In the genomic region with DNA sequence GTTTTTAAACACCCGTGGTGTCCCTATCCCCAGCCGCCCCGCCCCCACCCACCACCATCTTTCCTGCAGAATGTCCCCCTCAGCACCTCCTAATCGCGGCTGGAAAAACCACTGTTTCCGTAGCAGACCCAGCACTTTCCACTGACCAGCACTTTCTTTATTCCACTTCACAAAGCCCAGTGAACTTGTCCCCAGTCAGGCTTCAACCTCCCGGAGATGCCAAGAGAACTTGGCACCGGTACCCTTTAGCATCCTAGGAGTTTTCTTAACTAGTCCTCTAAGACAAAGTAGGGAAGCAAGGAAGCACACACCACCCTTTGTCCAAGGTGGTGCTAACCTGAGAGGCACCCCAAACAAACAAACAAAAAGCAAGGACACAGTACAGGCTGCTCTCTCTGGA, we compare ENCODE assay signal across 8 mouse cellular contexts. TPM values are rescaled to one million over a fixed set of nuclear protein-coding genes. Genes with fewer than 3 reads are reported as not detected.
DNase-seq lines count a peak whose midpoint lies in the region; ATAC-seq and TF ChIP-seq lines count a peak whose summit lies in the region.

No protein-coding gene starts in this region.

- H3K27ac ChIP-seq in intestine, postnatal 0 days (ENCODE audit: low read depth, low read length) = peak overlapping the region; percentile 100

- peak overlapping the region; percentile 98 for H3K4me3 ChIP-seq in megakaryocyte, embryonic 14.5 days (replicated peaks)
- H3K4me3 ChIP-seq in intestine, postnatal 0 days (ENCODE audit: low read depth, low read length) = peak overlapping the region; percentile 80
- H3K4me3 ChIP-seq in myocyte = peak overlapping the region; percentile 98

- 2% methylated on average over 8 of the region's 8 CpGs for WGBS in intestine, postnatal 0 days

- H3K4me1 ChIP-seq in megakaryocyte, embryonic 14.5 days = peaks cover 55% of the 10 kb centered on the region
- 0 out of 2 replicates have a peak, but pooled peaks cover 4% of the 10 kb centered on the region for H3K4me1 ChIP-seq in intestine, postnatal 0 days (replicated peaks; ENCODE audit: control insufficient read depth, insufficient read depth, low read length)

- DNase-seq in cerebellum, postnatal 10 days = peak; percentile 61 to 65
- DNase-seq in heart, adult 18-20 months = peak; percentile 63 to 78
- DNase-seq in liver = peak; percentile 23
- DNase-seq in ovary, adult 18-20 months (ENCODE audit: low spot score) = no peak

- no peaks in the 10 kb centered on the region for H3K27me3 ChIP-seq in megakaryocyte, embryonic 14.5 days (replicated peaks)
- no peaks in the 10 kb centered on the region for H3K27me3 ChIP-seq in intestine, postnatal 0 days (replicated peaks; ENCODE audit: control insufficient read depth, insufficient read depth, low read length)
- no peaks in the 10 kb centered on the region for H3K27me3 ChIP-seq in myocyte (ENCODE audit: control insufficient read depth, insufficient read depth, insufficient read length)

- no peaks in the 10 kb centered on the region for H3K9me3 ChIP-seq in megakaryocyte, embryonic 14.5 days
- no peaks in the 10 kb centered on the region for H3K9me3 ChIP-seq in intestine, postnatal 0 days (ENCODE audit: control insufficient read depth)

- peak overlapping the region; percentile 67 for H3K9ac ChIP-seq in intestine, postnatal 0 days (ENCODE audit: low read depth, low read length)

- TF ChIP-seq POLR2A in myocyte (IDR thresholded peaks at IDR 0.05; ENCODE audit: insufficient read length, low read depth) = no peak

- H3K4me2 ChIP-seq in intestine, postnatal 0 days (replicated peaks; ENCODE audit: low read depth) = peak overlapping the region; percentile 80
- H3K4me2 ChIP-seq in myocyte (ENCODE audit: low read depth) = peak overlapping the region; percentile 83

- H3ac ChIP-seq in myocyte (ENCODE audit: control insufficient read depth, insufficient read length) = peak overlapping the region; percentile 95

- peaks cover 62% of the 10 kb centered on the region for H3K79me2 ChIP-seq in myocyte (ENCODE audit: control insufficient read depth, insufficient read depth)

- H3K36me3 ChIP-seq in megakaryocyte, embryonic 14.5 days (replicated peaks; ENCODE audit: low read length) = peaks cover 28% of the 10 kb centered on the region
- no peaks in the 10 kb centered on the region for H3K36me3 ChIP-seq in intestine, postnatal 0 days (ENCODE audit: control insufficient read depth, insufficient read depth)
- no peaks in the 10 kb centered on the region for H3K36me3 ChIP-seq in myocyte (ENCODE audit: control insufficient read depth, insufficient read depth)

- no peak for ATAC-seq in megakaryocyte, adult 5-6 weeks (ENCODE audit: poor library complexity, severe bottlenecking)
- ATAC-seq in intestine, postnatal 0 days = no peak

- no peak for TF ChIP-seq CTCF in intestine, postnatal 0 days (IDR thresholded peaks at IDR 0.05; ENCODE audit: low read depth)

TF ChIP-seq in myocyte, 11 proteins besides CTCF, POLR2A, EP300 and RAD21:
- TF ChIP-seq MAX (IDR thresholded peaks at IDR 0.05; ENCODE audit: low read depth) (no peak), CEBPB (IDR thresholded peaks at IDR 0.05; ENCODE audit: insufficient read depth, poor library complexity, severe bottlenecking) (no peak), E2F4 (IDR thresholded peaks at IDR 0.05; ENCODE audit: insufficient read depth) (no peak), TCF12 (IDR thresholded peaks at IDR 0.05; ENCODE audit: insufficient read depth, poor library complexity, severe bottlenecking) (no peak), MYOG (IDR thresholded peaks at IDR 0.05; ENCODE audit: control insufficient read depth in 1 of 3, insufficient read depth in 1 of 3, insufficient read length in 2 of 3, low read depth in 2 of 3) (no peak)

RNA-seq across cellular contexts. Expression of gene Klf7, which starts 2.2 kb away (rescaled TPM):
- 7.9 and 18.5 TPM in 2 replicates for polyA plus RNA-seq in megakaryocyte, embryonic 14.5 days (2012; ENCODE audit: insufficient read depth, low replicate concordance)
- total RNA-seq in megakaryocyte, adult 5-6 weeks (2015) = 11.9 and 13.6 TPM in 2 replicates
- 8.3 and 13.0 TPM in 2 replicates for total RNA-seq in megakaryocyte, adult 5-6 weeks (2017)
- 10 to 100 TPM; 14.5 to 18.4 TPM for total RNA-seq in heart, adult 18-20 months (2021)
- polyA plus RNA-seq in intestine, postnatal 0 days (2015; fragmentation: Nextera tagmentation; extraction: Ambion mirVana) = 11.3 and 11.9 TPM in 2 replicates
- 3.9 TPM for polyA plus RNA-seq in myocyte (2012; fragmentation: generic; extraction: Trizol)
